Mouse (Mus musculus): ENCODE data around the gene Gm14085.

GRCm38 (mm10) chr2:122562251-122562650 lies 77.5 kb downstream of the Gm14085 start:
- no peak for TF ChIP-seq CTCF (IDR thresholded peaks at IDR 0.05; ENCODE audit: extremely low read depth, insufficient read depth, insufficient read length, insufficient replicate concordance)
- TF ChIP-seq POLR2A (IDR thresholded peaks at IDR 0.05; ENCODE audit: low read depth, low read length) = no peak
